ENCODE assay signal across 19 mouse cellular contexts in genomic region chr4:84120330-84120729, GRCm38 (mm10).
A peak's percentile ranks its signal among the peaks of the same experiment; 100 is the strongest.
DNase-seq lines count a peak whose midpoint lies in the region; ATAC-seq lines count a peak whose summit lies in the region.
"Had no signal": no experiment of that assay in that cellular context is flagged by ENCODE, and none has a peak within 500 bp of the region (broad histone marks: within the 10 kb centered on the region; RNA-seq: fewer than 3 reads in every experiment).

No protein-coding gene starts in this region.

- WGBS in kidney, embryonic 16.5 days: 43% methylated on average over 7 of the region's 7 CpGs
- 30% methylated on average over 7 of the region's 7 CpGs for WGBS in embryonic facial prominence, embryonic 10.5 days
- WGBS in embryonic facial prominence, embryonic 12.5 days: 34% methylated on average over 7 of the region's 7 CpGs
- WGBS in limb, embryonic 11.5 days: 25% methylated on average over 7 of the region's 7 CpGs

- H3K4me3 ChIP-seq in kidney, embryonic 16.5 days (ENCODE audit: low read length): no peak overlapping the region
- H3K4me3 ChIP-seq in embryonic facial prominence, embryonic 10.5 days: no peak overlapping the region
- H3K4me3 ChIP-seq in embryonic facial prominence, embryonic 12.5 days: no peak overlapping the region
- no peak overlapping the region for H3K4me3 ChIP-seq in limb, embryonic 11.5 days (ENCODE audit: low read depth, low read length)
- H3K4me3 ChIP-seq: embryonic facial prominence, embryonic 13.5 days; erythroblast, embryonic 14.5 days; myocyte had no signal

- peaks cover 21% of the 10 kb centered on the region for H3K4me1 ChIP-seq in kidney, embryonic 16.5 days (ENCODE audit: insufficient read depth, low read length)
- H3K4me1 ChIP-seq in embryonic facial prominence, embryonic 10.5 days: peaks cover 46% of the 10 kb centered on the region
- peaks cover 40% of the 10 kb centered on the region for H3K4me1 ChIP-seq in embryonic facial prominence, embryonic 12.5 days
- H3K4me1 ChIP-seq in limb, embryonic 11.5 days (ENCODE audit: control insufficient read depth, insufficient read depth, low read length): peaks cover 23% of the 10 kb centered on the region

- H3K36me3 ChIP-seq in kidney, embryonic 16.5 days (ENCODE audit: insufficient read depth, low read length): no peaks in the 10 kb centered on the region
- H3K36me3 ChIP-seq in embryonic facial prominence, embryonic 10.5 days (replicated peaks): no peaks in the 10 kb centered on the region
- no peaks in the 10 kb centered on the region for H3K36me3 ChIP-seq in embryonic facial prominence, embryonic 12.5 days
- no peaks in the 10 kb centered on the region for H3K36me3 ChIP-seq in limb, embryonic 11.5 days (ENCODE audit: control insufficient read depth, insufficient read depth, low read length)
- H3K36me3 ChIP-seq: embryonic facial prominence, embryonic 13.5 days had no signal

- H3K9me3 ChIP-seq in kidney, embryonic 16.5 days (ENCODE audit: low read length): no peaks in the 10 kb centered on the region
- no peaks in the 10 kb centered on the region for H3K9me3 ChIP-seq in embryonic facial prominence, embryonic 10.5 days
- H3K9me3 ChIP-seq in embryonic facial prominence, embryonic 12.5 days: no peaks in the 10 kb centered on the region
- no peaks in the 10 kb centered on the region for H3K9me3 ChIP-seq in limb, embryonic 11.5 days (ENCODE audit: control insufficient read depth, low read length)
- H3K9me3 ChIP-seq: embryonic facial prominence, embryonic 13.5 days had no signal

- DNase-seq in kidney, postnatal 14 days: no peak
- no peak for DNase-seq in embryonic facial prominence, embryonic 10.5 days (ENCODE audit: low spot score)
- peak; percentile 32 for DNase-seq in limb, embryonic 11.5 days (ENCODE audit: low spot score)
- no peak for DNase-seq in left cerebral cortex, adult 18-20 months (ENCODE audit: low spot score in 2 of 2)
- DNase-seq in spleen, postnatal 36 days (ENCODE audit: low spot score in 2 of 2): no peak
- DNase-seq: adrenal gland, adult 2 months; cerebellum, adult 11-12 months; cerebellum, postnatal 10 days; gastrocnemius, postnatal 25 days; heart, adult 18-20 months; kidney, adult 11 months; kidney, postnatal 36 days; lung, postnatal 4 days had no signal

- peak; percentile 60 for ATAC-seq in kidney, embryonic 16.5 days (ENCODE audit: low FRiP score, low TSS enrichment)
- ATAC-seq in embryonic facial prominence, embryonic 12.5 days (ENCODE audit: insufficient number of reproducible peaks, insufficient read depth, low FRiP score, low TSS enrichment): no peak
- peak; percentile 56; the same call in 1 of the 2 replicates for ATAC-seq in limb, embryonic 11.5 days (ENCODE audit: insufficient number of reproducible peaks, low FRiP score, low TSS enrichment, low read depth)
- ATAC-seq: forebrain, embryonic 14.5 days had no signal

- no peaks in the 10 kb centered on the region for H3K27me3 ChIP-seq in kidney, embryonic 16.5 days (ENCODE audit: insufficient read depth, low read length)
- H3K27me3 ChIP-seq in embryonic facial prominence, embryonic 10.5 days (replicated peaks; ENCODE audit: low read depth, poor library complexity, severe bottlenecking): 0 out of 2 replicates have a peak, but pooled peaks cover 4% of the 10 kb centered on the region
- no peaks in the 10 kb centered on the region for H3K27me3 ChIP-seq in embryonic facial prominence, embryonic 12.5 days
- H3K27me3 ChIP-seq in limb, embryonic 11.5 days (ENCODE audit: control insufficient read depth, insufficient read depth, low read length): no peaks in the 10 kb centered on the region
- H3K27me3 ChIP-seq: embryonic facial prominence, embryonic 13.5 days had no signal

- no peak overlapping the region for H3K4me2 ChIP-seq in kidney, embryonic 16.5 days (replicated peaks; ENCODE audit: low read depth, low read length)
- H3K4me2 ChIP-seq in embryonic facial prominence, embryonic 12.5 days (replicated peaks): no peak overlapping the region
- no peak overlapping the region for H3K4me2 ChIP-seq in limb, embryonic 11.5 days (ENCODE audit: low read depth, severe bottlenecking)
- H3K4me2 ChIP-seq: embryonic facial prominence, embryonic 13.5 days had no signal

- no peak overlapping the region; the same call in 1 of the 2 replicates for H3K9ac ChIP-seq in kidney, embryonic 16.5 days (replicated peaks; ENCODE audit: low read length)
- H3K9ac ChIP-seq in embryonic facial prominence, embryonic 12.5 days: no peak overlapping the region
- H3K9ac ChIP-seq in limb, embryonic 11.5 days (ENCODE audit: low read length): no peak overlapping the region
- H3K9ac ChIP-seq: embryonic facial prominence, embryonic 13.5 days had no signal

- no peak overlapping the region for H3K27ac ChIP-seq in kidney, embryonic 16.5 days (ENCODE audit: low read length)
- H3K27ac ChIP-seq in embryonic facial prominence, embryonic 10.5 days (replicated peaks): peak overlapping the region; percentile 75
- H3K27ac ChIP-seq in embryonic facial prominence, embryonic 12.5 days: peak overlapping the region; percentile 38; the same call in 1 of the 2 replicates
- H3K27ac ChIP-seq in limb, embryonic 11.5 days (replicated peaks; ENCODE audit: low read depth, low read length): no peak overlapping the region; the same call in 1 of the 2 replicates

Comparison
In these comparisons a context has a peak if more than half of its experiments do, and no peak if none do; other contexts are left out.
1. H3K27ac ChIP-seq: peak in embryonic facial prominence, embryonic 10.5 days (single experiment) and embryonic facial prominence, embryonic 12.5 days (single experiment); none in kidney, embryonic 16.5 days (single experiment) and limb, embryonic 11.5 days (single experiment).